Mouse (Mus musculus) frontal cortex, adult (tissue): ENCODE measurements around the gene Olfr599.
"Not testable (repeated sequence)": the region's sequence is repeated elsewhere in the genome, so short reads cannot be mapped to it uniquely, and the experiment has no call there.

ENCODE experiments used
- ATAC-seq: cut with Nextera tagmentation; 2 replicates; pipeline ENCODE4 v1.9.2; 2017; ENCODE audit warnings: mild to moderate bottlenecking, moderate library complexity, mixed read lengths; ENCODE audit not compliant: low TSS enrichment

Olfr599 gene

GRCm38 (mm10) chr7:103335617-103336016 is at the start of gene Olfr599:
Gene Olfr599 (plus strand): TSS chr7:103335917.
- ATAC-seq = no peak

DNA sequence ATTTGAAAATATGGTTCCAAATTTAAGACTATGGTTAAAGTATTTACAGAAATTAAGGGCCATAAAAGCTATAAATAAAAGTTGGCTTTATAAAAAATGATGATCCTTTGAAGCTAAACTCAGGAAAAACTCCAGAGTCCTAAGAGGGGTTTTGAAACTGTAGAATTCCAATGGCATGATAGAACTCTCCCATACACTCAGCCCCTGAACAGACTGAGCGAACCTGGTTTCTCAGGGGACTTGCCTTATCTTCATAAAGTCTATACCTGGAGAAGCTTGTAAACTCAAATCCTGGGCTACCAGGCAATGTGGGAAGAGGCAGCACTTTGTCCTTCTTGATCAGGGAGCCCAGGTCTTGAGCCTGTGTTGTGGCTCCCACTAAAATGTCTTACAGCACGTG is 30.4 kb upstream of the Olfr599 start, which contains the start of gene Olfr596:
TSS of gene Olfr596 (plus strand) at position 301 of the 400 bp plus-strand sequence.
- ATAC-seq = not testable (repeated sequence)

GRCm38 (mm10) chr7:103316015-103316414 is 19.7 kb upstream of the Olfr599 start, which contains the start of gene Olfr597:
Gene Olfr597 (plus strand): TSS chr7:103316315.
- not testable (repeated sequence) for ATAC-seq

GRCm38 (mm10) chr7:103323268-103323667 is 12.4 kb upstream of the Olfr599 start, which contains the start of gene Olfr598:
Gene Olfr598 (plus strand): TSS chr7:103323568.
- no peak for ATAC-seq

- ATAC-seq = no peak
These were observed 13.9 kb downstream of the Olfr599 start, which contains the start of gene Olfr600 for GRCm38 (mm10) chr7:103349569-103349968. Gene Olfr600 (minus strand): TSS chr7:103349669.

DNA sequence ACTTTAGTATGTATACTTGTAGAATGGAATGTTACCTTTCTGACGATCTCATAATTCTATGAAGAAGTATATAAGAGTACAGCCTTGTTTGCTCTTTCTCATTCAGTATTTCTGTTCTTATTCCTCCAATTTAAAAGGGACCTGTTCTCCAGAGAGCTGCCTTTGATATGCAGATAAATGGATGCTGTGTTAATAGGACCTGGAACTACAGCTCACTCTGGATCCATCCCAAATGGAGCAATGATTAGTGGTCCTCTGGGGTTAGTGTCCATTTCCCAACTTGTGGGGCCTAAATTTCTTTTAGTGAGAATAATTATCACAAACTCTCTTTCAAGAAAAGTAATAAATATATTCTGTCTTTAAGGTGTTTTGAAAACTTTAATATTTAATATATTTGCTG is 26.8 kb downstream of the Olfr599 start, which contains the start of gene Olfr601:
TSS of gene Olfr601 (minus strand) at position 101 of the 400 bp plus-strand sequence.
- no peak for ATAC-seq

GRCm38 (mm10) chr7:103386077-103386476 is 50.4 kb downstream of the Olfr599 start, which contains the start of gene Olfr603:
Gene Olfr603 (minus strand): TSS chr7:103386177.
- ATAC-seq = no peak
